Mouse (Mus musculus) activated CD4-positive, CD25-positive, alpha-beta regulatory T cell, adult 4 months (primary cell): ENCODE data around the gene Dmrt1. TPM values are rescaled to one million over a fixed set of nuclear protein-coding genes. Genes with fewer than 3 reads are reported as not detected.

Source experiments
- ATAC-seq: one replicate; pipeline ENCODE4 v1.8.0; 2017
- polyA plus RNA-seq, 2 experiments: library from polyadenylated mRNA; unstranded; fragments of 100-300 nt; shearing (Covaris generic); gene quantifications; one replicate each; pipeline ENCODE4 v1.2.1; 2017

The Dmrt1 gene
- polyA plus RNA-seq, 2 experiments from 2014 or later, result not detected

DNA sequence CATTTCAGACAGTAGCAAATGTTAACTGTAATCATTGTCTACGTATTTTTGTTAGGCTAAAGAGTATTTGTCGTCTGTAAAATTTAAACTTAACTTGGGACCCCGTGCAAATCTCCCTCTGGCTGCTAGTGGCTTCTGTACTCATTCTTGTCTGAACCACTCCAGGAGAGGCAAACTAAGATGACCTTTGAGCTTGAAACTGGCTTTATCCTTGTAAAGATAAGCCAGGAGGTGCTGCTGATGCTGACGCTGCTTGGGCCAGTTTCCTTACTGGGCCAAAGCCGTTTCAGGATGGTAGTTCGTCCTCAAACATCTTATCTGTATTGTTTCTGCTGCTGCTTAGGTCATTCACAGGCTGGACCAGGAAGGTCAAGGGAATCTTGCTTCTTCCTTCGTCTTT lies 64.4 kb downstream of the Dmrt1 start:
- no peak for ATAC-seq

DNA sequence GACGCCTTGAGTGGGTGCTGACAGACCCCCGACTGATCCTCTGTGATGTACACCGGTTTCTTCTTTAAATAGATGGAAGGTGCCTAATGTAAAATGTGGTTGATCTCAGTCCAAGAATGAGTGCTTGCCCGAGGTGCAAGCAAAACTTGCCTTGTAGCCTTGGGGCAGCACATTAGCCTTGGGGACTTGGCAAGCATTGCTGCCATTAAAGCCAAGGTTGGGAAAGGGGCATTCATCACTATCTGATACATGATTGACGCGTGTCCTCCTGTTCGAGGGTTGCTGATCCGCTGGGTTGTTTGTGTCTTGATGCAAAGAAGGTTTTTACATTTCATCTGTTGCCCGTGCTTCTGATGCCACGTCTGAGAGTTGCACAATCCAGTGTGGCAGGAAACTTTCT lies 69.0 kb downstream of the Dmrt1 start:
- no peak for ATAC-seq

DNA sequence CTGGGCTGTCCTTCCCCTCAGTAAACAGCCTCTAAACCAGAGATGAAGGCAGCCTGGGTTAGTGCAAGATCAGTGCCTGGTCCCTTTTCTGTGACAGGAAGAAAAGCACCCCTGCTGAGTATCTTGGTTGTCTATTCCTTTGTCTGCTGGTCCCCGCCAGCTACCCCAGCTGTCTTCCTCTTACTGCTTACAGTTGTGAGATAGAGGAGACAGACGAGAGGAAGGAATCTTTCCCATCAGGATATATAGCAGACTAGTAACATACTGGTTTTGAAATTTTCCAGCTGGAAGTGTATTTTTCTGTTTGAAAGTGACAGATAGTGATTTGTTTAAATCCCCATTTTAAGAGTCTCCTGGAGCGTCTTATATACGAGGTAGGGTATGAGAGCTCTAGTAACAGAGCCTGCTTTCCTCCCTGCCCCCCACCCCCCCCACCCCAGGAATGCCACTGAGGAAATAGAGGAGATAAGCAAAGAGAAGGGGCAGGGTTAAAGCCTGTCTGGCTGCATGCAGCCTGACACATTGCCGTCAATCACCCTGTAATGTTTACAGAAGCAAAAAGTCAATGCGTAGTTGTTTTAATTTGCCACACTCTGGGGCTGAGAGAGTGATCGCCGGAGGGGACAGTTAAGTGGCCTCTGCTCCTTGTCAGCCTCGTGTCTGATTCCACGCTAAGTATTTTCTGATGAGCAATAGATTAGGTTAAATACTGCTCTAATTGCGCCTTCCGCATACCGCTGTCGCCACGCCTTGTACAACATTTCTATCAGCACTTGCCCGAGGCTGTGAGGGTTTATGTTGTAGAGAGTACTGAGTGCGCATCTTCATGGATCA lies 69.8 kb downstream of the Dmrt1 start:
- ATAC-seq, result no peak

DNA sequence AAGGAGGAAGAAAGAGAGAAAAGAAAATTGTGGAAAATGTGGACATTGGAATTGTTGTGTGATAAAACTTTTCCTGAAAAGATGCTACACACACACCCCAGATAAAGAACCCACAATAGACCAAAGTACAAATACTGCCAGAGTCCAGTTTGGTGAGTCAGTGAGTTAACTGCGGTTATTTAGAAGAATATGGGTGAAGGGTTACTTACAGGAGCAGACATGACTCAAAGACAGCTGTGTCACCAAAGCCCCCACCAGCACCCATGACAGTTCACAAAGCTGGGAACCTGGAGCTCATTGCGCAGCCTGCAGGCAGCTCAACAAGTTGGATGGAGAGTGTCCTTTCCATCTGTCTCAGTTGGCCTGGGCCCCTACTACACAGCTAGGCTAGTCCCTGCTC lies 72.9 kb downstream of the Dmrt1 start:
- ATAC-seq, result no peak

DNA sequence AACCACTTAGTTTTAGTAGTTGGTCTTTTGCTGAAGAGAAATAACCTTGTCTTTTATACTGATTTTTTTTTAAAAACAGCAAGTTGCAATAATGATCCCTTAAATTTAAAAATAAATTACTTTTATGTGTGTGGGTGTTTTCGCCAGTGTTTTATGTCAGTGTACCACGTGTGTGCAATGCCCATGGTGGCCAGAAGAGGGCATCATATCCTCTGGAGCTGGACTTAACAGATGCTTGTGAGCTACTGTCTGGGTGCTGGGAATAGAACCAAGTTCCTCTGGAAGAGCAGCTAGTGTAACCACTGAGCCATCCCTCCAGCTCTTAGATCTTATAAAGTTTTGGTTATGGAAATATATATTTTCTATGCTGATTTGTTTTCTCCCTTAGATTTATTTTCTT lies 74.0 kb downstream of the Dmrt1 start:
- no peak for ATAC-seq

DNA sequence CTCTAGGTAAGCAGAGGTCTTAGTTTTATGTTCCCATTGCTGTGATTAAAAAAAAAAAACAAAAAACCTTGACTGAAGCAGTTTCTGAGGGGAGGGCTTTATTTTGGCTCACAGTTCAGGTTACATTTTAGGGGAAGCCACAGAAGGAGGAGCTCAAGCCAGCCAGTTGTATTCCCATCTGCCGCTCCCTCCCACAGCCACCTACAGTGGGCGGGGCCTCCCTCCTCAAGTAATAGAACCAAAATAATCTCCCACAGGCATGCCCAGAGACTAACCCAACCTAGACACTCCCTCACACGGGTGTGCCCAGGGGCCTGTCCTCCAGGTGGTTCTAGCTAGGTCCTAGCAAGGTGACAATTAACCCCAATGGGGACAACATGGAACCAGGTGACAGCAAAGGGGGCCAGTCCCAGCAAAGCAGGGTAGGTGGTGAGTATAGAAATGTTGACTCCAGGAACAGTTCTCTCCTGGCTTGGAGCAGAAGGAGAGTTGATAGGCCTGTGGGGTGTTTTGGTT lies 92.4 kb downstream of the Dmrt1 start:
- no peak for ATAC-seq

DNA sequence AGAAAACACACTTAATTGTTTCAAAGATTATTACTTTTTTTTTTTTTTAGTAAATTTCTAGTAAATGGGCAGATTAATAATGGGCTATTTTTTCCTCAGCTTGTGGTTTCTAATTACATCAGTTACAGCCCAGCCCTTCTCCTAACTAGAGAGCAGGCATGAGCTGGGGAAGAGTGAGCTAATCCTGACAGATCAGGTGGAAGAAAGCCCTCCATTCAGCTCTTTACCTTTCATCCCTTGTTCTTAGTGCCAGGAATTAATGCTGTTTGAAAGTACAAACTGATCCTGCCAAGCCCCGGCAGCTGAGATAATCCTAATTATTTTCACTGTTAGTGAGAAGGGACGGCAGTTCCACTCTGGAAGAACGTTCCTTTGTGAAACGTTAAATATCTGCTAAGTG lies 93.2 kb downstream of the Dmrt1 start:
- ATAC-seq, result no peak

DNA sequence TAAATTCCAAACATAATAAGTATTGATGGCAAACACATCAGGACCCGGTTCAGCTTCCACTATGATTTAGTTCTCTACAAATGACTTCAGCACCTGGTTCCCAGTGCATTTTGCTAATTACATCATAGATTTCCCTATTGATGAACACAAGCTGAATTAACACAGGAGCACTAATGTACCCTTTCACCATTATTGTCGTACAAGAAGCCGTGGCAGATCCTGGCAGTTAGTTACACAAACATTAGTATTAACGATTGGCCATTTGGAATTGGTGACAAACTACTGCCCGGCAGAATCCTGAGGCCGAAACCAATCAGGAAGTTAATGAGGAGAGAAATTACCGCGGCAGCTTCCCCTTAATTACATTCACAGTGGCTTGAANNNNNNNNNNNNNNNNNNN lies 96.5 kb downstream of the Dmrt1 start:
- ATAC-seq, result no peak

DNA sequence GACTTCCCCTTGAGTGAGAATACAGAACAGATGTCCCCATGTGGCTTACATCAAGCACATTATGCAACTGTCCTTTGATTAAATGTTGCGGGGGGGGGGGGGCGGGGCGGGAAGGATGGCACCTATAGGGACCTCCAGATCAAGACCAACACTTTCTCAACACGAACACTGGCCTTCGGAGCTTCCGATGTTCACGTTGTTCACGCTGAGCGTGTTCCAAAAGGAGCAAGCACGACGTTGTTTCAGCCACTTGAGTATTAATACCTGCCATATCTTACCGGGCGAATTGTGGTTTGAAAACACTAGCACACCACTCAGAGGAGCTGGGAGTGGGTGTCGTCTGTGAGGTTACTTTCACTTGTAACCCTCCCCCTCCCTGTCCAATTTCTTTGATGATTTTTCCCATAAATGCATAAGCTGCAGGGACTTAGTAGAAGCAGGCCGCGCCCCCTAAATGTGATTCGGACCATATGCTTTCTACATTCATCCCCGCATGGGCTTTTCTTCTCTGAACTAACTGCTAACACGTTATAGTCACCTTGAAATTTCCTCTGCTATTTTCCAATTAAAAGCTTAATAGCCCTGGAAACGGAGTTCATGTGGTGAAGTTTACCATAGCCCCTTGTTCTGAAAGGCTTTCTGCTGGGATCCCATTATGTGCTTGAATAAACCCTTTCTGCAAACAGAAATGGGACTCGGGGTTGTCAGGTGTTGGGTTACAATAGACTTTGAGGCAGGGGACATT lies 102.2 kb downstream of the Dmrt1 start:
- no peak for ATAC-seq

DNA sequence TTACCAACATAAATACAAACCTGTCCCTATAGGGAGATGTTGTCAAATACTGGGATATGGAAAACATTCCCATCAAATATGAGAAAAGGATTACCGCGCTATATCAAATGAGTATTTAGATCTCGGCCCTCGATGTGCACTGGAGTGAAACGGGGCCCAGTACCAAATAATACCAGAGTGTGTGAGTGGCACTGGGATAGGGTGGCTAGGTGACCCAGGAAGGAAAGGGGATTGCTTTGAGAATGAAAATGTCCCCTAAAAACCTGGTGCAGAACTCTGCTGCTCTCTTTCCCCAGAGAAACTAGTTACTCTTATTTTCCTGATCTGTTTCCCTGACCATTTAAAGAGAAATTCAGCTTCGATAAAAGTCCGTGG lies 102.8 kb downstream of the Dmrt1 start:
- ATAC-seq, result no peak

DNA sequence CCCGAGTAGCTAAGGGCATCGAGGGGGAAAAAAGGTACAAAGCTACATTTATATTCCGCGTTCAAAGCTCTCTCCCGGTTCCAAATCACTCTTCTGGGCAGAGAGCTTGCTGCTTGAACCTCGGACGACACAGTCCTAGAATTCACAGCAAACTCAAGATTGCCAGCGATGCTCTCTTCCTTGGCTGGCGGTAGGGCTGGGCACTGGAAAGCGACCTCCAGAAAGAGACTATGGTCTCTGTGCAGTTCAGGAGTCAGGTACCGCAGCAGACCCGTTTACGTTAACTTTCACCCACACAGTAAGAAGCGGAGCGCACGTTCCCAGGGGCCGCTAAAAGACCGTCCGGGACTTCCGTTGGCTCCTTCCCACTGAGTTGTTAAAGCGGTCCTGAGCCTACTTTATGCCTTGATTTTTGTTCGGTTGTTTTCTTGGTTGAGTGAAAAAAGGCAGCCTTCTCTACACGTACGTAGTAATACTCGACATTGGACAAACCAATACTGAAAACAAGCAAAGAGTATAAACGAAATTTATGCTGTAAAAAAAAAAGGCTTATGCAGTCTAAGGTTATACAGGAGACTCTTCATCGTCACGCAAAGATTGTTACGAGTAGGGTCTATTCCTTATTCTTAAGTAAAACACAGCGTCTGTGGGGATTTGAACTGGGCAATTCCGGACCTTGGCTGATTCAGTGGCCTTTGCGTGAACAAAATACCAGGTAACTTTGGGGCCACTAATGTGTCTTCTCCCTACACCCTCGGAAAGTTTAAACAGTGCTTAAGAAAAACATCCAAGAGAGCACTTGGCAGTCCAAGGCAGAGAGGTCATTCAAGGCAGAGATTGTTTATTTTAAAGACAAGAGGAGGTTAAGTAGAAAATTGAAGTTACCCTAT lies 103.8 kb downstream of the Dmrt1 start:
- no peak for ATAC-seq

DNA sequence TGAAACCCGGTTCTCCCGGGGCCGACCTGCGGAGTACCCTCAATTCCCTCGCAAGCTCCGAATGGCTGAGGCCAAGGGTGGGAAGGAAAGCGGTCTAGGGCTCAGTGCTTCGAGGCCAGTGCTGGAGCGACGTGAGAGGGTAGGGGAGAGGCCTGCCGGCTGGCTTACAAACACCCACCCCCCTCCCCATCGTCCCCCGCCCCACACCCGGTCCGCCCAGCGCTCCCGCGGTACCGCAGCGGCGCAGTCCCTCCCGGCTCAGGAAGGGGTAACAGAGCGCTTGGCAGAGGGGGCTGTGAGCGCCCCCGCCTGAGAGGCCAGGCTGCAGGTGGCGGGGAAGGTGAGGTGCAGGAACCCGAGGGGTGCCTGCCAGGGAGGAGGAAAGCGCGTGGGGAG lies 104.6 kb downstream of the Dmrt1 start, which contains the start of gene Dmrt3:
TSS of gene Dmrt3 (plus strand) at position 287 of the 396 bp plus-strand sequence.
- no peak for ATAC-seq

DNA sequence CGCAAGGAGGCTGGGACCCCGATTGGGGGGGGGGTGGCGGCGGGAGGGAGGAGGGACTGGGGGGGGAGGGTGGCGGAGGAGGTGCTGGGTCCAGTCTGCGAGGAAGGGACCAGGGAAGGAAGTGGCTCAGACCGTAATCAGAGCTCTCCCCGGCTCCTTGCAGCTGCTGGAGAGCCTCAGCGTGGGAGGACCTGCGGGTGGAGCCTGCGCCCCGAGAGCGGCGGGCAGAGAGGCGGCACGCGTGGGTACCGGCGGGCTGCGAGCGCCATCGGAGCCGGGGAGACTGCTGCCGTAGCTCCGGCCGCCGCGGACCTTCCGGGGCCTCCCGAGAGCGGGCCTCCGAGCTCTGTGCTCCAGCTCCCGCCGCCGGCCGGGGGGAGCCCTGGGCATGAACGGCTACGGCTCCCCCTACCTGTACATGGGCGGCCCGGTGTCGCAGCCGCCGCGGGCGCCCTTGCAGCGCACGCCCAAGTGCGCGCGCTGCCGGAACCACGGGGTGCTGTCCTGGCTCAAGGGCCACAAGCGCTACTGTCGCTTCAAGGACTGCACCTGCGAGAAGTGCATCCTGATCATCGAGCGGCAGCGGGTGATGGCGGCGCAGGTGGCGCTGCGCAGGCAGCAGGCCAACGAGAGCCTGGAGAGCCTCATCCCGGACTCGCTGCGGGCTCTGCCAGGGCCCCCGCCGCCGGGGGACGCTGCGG lies 105.1 kb downstream of the Dmrt1 start:
- ATAC-seq, result no peak

DNA sequence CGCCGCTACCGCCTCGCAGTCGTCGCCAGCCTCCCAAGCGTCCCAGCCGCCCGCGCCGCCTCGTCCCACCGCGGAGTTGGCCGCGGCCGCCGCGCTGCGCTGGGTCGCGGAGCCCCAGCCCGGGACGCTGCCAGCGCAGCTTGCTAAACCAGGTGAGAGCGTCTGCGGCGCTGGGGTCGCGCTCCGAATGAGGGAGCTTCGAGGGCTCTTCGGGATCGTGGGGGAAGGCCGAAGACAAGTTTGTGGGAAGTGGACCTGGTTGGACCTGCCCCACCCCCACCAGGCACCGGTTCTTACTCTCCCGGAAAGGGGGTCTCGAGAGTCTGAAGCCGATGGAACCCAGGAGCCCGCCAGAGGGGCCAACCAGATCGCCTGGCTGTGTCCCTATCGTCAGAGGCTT lies 105.7 kb downstream of the Dmrt1 start:
- no peak for ATAC-seq

DNA sequence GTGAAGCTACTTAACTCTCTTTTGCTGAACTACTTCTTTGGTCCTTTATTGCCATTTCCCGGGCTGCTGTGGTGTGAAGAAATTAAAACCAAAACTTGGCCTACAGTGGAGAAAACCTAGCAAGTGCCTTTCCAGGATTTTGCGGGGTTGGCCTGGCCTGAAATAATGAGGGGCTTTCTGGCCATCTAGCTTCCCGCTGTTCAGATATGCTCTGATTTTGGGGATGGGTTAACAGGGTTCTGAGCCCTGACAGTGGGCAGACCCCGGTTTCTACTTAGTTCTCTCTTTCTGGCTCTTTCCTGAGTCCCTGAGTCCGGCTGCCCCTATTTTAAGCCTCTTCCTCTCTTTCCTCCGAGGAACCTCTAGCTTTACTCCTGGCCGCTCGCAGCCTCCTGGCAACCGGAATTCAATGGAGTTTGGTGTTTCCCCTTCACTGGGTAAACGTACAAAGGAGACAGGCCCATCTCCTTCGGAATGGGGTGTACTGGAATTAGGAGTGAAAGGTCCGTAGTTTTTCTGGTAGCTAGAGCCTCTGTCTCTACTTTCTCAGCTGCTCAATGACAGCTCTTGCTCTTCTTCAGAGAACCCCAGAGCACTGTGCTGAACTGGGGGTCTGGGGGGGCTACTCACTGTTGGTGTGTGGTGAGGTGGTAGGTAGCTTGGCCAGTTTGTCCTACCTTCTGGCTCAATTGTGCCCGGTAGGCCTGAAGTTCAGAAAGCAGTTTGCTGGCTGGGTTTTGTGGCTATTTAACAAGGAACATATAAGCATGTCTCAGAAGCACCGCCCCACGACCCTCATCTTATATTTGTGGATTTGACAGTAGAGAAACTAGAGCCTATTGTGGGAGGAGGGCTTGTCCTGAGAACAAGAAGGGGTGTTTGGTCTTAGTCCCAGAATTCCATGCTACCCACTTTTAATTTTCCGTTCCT lies 106.7 kb downstream of the Dmrt1 start:
- no peak for ATAC-seq

DNA sequence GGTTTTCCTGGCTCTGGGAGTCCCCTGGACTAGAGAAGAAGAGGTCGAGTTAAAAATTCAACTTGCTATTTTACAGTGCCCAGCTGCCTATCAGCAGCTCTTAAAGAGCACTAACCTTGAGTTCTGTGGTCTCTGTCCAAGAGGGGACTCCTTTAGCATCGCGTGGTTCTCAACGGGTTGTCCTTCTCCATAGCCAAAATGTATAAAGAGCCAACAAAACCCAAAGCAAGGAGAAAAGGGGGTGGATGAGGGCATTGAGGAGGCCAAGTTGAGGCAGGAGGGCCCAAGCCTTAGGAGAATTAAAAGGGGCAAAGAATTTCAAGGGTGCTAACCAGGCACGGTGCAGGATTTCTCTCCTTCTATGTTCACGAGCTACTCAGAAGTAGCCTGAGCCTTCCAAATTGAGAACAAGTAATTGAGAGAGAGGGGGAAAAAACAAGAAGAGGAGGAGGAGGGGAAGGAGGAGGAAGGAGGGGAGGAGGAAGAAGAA lies 107.4 kb downstream of the Dmrt1 start:
- ATAC-seq, result no peak

DNA sequence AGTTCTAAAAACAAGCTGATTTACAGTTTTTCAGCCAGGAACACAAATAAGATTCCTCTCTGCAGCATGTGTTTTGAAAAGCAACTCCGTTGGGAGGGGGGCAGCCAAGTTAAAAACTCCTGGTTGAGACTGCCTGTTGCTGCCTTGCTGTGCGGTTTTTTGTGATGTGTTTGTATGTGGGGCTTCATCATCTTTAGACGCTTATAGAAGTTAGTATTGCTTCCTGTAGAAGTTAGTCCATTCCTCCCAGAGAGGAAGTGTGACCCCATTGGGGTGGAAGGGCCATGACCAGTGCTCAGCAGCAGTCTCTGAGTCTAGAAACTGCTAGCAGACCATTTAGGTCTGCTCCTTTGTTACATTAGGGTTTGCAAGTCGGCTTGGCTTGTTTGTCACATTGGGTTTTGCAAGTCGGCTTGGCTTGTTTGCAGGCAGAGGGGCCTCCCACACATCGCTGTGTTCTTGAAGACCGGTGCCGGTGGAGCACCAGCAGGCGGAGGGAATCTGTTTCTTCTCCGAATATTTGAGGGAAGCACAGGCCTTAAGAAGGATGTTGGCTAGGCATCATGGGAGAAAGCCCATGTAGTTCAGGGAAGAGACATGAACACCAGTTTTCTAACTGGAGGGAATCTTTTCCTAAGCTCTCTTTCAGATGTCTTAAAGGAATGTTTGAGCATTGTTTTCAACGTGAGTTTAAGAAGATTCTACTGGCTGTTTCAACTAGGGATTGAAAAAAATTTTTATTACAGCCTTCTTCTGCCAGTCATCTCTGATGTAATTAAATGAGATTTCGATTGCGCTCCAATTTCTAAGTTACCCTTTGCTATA lies 108.3 kb downstream of the Dmrt1 start:
- ATAC-seq, result no peak

DNA sequence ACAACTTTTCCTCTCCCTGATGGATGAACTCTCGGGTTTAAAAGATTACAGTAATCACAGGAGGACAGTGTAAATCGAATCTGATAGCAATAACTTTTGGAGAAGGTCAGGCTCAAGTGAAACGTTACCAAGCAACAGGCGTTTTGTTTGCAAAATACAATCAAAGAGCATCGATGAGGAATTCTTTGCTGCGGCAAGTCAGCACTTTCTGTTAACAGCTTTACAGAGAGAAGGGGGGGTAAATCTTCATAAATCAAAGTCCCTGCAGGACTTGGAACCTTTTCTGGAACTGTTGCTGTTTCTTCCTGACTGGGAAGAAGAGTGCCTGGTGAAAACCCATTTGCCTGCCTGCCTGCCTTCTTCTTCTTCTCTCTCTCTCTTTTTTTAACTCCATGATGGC lies 110.5 kb downstream of the Dmrt1 start:
- ATAC-seq, result no peak

DNA sequence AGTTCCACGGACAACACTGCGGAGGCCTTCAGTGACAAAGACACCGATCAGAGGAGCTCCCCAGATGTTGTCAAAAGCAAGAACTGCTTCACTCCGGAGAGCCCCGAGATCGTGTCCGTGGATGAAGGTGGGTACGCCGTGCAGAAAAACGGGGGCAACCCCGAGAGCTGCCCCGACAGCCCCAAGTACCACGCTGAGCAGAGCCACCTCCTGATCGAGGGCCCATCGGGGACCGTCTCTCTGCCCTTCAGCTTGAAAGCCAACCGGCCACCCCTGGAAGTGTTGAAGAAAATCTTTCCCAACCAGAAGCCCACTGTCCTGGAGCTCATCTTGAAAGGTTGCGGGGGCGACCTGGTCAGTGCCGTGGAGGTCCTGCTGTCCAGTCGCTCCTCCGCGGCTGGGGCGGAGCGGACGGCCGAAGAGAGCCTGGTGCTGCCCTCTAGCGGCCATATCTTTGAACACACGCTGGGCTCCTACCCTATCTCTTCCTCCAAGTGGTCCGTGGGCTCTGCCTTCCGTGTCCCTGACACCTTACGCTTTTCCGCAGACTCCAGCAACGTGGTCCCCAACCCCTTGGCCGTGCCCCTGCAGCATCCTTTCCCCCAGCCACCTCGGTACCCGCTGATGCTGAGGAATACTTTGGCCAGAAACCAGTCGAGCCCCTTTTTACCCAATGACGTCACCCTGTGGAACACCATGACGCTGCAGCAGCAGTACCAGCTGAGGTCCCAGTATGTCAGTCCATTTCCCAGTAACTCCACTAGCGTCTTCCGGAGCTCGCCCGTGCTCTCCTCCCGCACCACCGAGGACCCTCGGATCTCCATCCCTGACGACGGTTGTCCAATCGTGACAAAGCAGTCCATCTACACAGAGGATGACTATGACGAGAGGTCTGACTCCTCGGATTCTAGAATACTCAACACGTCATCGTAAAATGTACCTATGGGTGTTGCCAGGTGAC lies 117.2 kb downstream of the Dmrt1 start:
- ATAC-seq, result no peak
